Mouse (Mus musculus): ENCODE measurements at regions not wholly inside any gene's neighbourhood (a gene's known extent, or its start where the extent isn't known, plus 50 kb on each side); places are given as distances from the start of the nearest gene placed in this dataset.

DNA sequence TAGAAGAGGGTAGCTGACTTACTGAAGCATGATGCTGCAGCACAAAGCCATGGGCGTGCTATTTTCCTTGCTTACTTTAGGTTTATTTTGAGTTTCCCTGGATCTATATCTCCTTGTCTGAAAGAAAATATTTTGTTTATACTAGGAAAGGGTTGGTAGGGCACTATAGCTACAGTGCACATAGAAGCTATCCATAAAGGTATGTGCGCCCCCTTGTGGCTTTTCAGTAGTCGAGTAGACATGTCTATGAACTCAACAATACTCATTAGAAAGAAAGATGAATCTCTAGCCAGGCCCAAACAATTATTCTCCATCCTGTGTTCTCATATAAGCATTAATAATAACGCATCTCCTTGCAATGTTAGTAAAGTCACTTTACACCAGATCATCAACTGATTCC, 114.3 kb downstream of the Rab38 start:
- H3K9me3 ChIP-seq, result no peaks in the 10 kb centered on the region
- peak; percentile 49 for DNase-seq (ENCODE audit: low spot score)
- no peaks in the 10 kb centered on the region for H3K36me3 ChIP-seq
- no peaks in the 10 kb centered on the region for H3K4me1 ChIP-seq (replicated peaks)
- no peak overlapping the region for H3K27ac ChIP-seq
- H3K4me3 ChIP-seq, result no peak overlapping the region
- H3K27me3 ChIP-seq (ENCODE audit: insufficient read depth, poor library complexity, severe bottlenecking), result no peaks in the 10 kb centered on the region
- 8% methylated on average over 4 of the region's 4 CpGs for WGBS

GRCm38 (mm10) chr7:88544976-88545654, 115.0 kb downstream of the Rab38 start:
- Histone ChIP-seq H3K4me1 (replicated peaks) (no peaks in the 10 kb centered on the region), H3K36me3 (no peaks in the 10 kb centered on the region), H3K4me3 (no peak overlapping the region), H3K27me3 (ENCODE audit: insufficient read depth, poor library complexity, severe bottlenecking) (no peaks in the 10 kb centered on the region), H3K9me3 (no peaks in the 10 kb centered on the region), H3K27ac (no peak overlapping the region)
- no peak for DNase-seq (ENCODE audit: low spot score)
- 47% methylated on average over 5 of the region's 5 CpGs for WGBS

GRCm38 (mm10) chr7:88575073-88575472, 145.0 kb downstream of the Rab38 start:
- no peak overlapping the region for H3K27ac ChIP-seq
- H3K4me3 ChIP-seq, result no peak overlapping the region
- H3K9me3 ChIP-seq, result no peaks in the 10 kb centered on the region
- 81% methylated on average over 1 of the region's 1 CpGs for WGBS
- DNase-seq (ENCODE audit: low spot score), result no peak
- no peaks in the 10 kb centered on the region for H3K27me3 ChIP-seq (ENCODE audit: insufficient read depth, poor library complexity, severe bottlenecking)
- H3K4me1 ChIP-seq (replicated peaks), result no peaks in the 10 kb centered on the region
- no peaks in the 10 kb centered on the region for H3K36me3 ChIP-seq

DNA sequence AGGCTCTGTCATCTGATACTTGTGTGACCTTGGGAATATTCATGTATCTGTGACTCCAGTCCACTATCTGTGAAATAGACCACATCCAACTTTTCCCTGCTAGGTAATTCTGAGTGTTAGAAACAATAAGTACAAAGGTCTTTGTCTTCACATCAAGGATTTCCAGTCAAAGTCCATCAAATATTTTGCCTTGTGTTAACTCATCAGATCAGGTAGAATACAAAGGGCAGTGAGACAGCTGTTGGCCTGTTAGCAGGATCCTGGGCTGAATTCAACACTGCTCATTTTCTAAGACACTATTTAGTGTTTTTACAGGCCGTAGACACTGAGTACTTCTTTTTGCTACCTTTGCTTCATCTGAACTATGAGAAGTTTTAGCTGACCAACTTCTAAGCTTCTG, 170.7 kb downstream of the Rab38 start:
- Histone ChIP-seq H3K4me3 (no peak overlapping the region), H3K27me3 (ENCODE audit: insufficient read depth, poor library complexity, severe bottlenecking) (no peaks in the 10 kb centered on the region), H3K9me3 (no peaks in the 10 kb centered on the region), H3K36me3 (no peaks in the 10 kb centered on the region), H3K27ac (no peak overlapping the region), H3K4me1 (replicated peaks) (no peaks in the 10 kb centered on the region)
- 90% methylated on average over 1 of the region's 1 CpGs for WGBS
- DNase-seq (ENCODE audit: low spot score), result no peak
